Mouse (Mus musculus): ENCODE measurements around the gene Mrpl37. TPM values are rescaled to one million over a fixed set of nuclear protein-coding genes. Genes with fewer than 3 reads are reported as not detected.

Mrpl37 gene
- polyA plus RNA-seq, 1 experiment, result 69.3 TPM

DNA sequence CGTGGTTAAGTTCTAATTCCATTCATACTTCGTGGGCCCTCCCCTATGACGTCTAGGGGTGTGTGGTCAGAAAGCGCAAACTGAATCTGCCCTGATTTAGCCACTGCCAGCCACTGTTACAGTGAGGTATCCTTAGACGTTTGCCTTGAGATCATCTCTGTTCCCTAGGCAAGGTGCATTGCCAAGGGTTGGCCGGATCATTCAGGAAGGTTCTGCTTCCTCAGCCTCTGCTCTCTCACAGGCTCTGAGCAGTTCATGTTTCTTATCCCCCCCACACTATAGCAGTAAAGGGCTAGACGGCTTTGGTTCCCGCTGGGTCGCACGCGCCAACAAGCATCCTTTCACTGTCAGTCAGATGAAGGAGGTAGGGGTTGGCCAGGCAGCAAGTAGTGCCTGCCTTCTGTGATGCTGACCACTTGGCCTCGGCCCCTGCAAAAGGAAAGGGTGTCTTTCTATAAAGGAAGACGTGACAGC, 54.6 kb downstream of the Mrpl37 start:
- no peak for TF ChIP-seq GATA1 (IDR thresholded peaks at IDR 0.05; ENCODE audit: low read length)

DNA sequence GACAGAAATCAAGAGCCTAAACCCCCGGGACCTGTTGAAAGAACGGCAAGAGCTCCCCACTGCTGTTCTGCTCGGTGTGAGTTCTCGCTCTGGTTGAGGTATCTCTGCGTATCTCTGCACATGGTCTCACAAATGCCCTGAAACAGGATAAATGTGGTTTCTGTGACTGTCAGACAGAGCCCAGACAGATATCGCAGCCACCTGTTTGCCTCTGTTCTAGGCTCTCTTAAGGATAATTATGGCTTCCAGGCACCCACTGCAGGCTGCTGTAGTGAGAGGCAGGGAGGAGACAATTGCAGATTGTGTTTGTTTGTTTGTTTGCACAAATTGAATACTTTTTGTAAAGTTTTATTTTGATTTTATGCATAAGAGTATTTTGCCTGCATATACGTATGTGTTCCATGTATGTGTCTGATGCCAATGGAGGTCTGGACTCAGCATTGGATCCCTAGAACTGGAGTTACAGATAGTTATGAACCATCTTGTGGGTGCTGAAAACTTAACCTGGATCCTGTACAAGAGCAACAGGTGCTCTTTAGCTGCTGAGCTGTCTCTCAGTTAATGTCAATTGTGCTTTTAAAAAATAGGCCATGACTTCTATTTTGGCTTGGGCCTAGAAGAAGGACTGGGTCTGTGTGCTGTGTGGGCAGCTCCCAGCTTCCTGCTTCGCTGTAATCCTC, 55.2 kb downstream of the Mrpl37 start:
- TF ChIP-seq GATA1 (IDR thresholded peaks at IDR 0.05; ENCODE audit: low read length), result no peak

DNA sequence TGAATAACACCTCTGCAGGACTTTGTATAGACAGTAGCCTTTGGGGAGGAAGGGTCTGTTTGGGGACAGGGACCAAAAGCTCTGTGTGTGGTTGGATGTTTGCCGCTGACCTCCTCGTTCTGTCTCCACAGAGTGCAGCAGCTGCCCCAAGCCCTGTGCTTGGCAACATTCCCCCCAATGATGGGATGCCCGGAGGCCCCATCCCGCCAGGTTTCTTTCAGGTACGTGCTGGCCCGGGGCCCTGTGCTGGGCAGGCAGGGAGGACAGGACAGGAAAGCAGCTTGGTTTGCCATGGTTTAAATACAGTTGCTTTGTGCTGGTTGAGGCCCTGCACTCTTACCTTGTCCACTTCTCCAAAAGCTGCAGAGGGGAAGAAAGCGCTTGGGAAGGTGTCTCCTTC, 57.1 kb downstream of the Mrpl37 start:
- TF ChIP-seq GATA1 (IDR thresholded peaks at IDR 0.05; ENCODE audit: low read length), result no peak

GRCm38 (mm10) chr4:107008161-107008560, 58.5 kb downstream of the Mrpl37 start:
- peak; percentile 52 for TF ChIP-seq GATA1 (IDR thresholded peaks at IDR 0.05; ENCODE audit: low read length)

- no peak for TF ChIP-seq GATA1 (IDR thresholded peaks at IDR 0.05; ENCODE audit: low read length)
Measured at GRCm38 (mm10) chr4:107007359-107007758, 59.3 kb downstream of the Mrpl37 start.

DNA sequence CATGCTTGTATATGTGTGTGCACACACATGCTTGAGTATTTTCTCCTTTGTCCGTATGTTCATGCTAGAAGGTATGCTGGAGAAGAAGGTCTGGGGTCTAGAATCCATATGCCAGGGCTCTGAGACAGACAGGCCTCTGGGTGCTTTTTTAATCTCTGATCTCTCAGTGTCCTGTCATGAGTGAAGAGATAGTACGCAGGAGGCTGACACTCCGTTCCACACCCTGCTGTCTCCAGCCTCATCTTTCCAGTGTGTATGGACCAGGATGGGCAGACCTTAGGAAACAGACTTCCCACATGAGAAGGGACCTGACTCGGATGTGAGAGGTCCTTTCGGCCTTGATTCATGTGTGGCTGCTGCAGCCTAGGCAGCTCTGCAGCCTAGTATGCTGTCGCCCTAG, 59.9 kb downstream of the Mrpl37 start:
- TF ChIP-seq GATA1 (IDR thresholded peaks at IDR 0.05; ENCODE audit: low read length), result no peak

- TF ChIP-seq GATA1 (IDR thresholded peaks at IDR 0.05; ENCODE audit: low read length), result no peak
Measured at GRCm38 (mm10) chr4:107006229-107006628, 60.4 kb downstream of the Mrpl37 start.

Other genes with a start within 250 kb of the Mrpl37 start
- gene Ssbp3, start 156.2 kb downstream of the Mrpl37 start, polyA plus RNA-seq (2012), result 478 and 565 TPM in 2 replicates
- gene Cyb5rl, start 120 bp upstream of the Mrpl37 start, polyA plus RNA-seq (2012), result 7.3 and 8.7 TPM in 2 replicates
- gene Cdcp2, start 30.0 kb upstream of the Mrpl37 start, polyA plus RNA-seq (2012), result not detected in 2 replicates
- 108 and 158 TPM in 2 replicates for gene Tmem59, start 111.5 kb upstream of the Mrpl37 start, polyA plus RNA-seq (2012)
- 11.8 and 22.3 TPM in 2 replicates for gene Tceanc2, start 112.2 kb upstream of the Mrpl37 start, polyA plus RNA-seq (2012)
- not detected in 2 replicates for gene Ldlrad1, start 142.3 kb upstream of the Mrpl37 start, polyA plus RNA-seq (2012)
- gene Lrrc42, start 186.7 kb upstream of the Mrpl37 start, polyA plus RNA-seq (2012), result 12.4 and 14.1 TPM in 2 replicates
- 5.4 and 9.6 TPM in 2 replicates for gene Hspb11, start 186.7 kb upstream of the Mrpl37 start, polyA plus RNA-seq (2012)
- gene Dio1, start 240.3 kb upstream of the Mrpl37 start, polyA plus RNA-seq (2012), result not detected in 2 replicates
- 10.5 and 15.8 TPM in 2 replicates for gene Yipf1, start 247.5 kb upstream of the Mrpl37 start, polyA plus RNA-seq (2012)